Mouse (Mus musculus): ENCODE data around the gene Akap2.

Gene Akap2

DNA sequence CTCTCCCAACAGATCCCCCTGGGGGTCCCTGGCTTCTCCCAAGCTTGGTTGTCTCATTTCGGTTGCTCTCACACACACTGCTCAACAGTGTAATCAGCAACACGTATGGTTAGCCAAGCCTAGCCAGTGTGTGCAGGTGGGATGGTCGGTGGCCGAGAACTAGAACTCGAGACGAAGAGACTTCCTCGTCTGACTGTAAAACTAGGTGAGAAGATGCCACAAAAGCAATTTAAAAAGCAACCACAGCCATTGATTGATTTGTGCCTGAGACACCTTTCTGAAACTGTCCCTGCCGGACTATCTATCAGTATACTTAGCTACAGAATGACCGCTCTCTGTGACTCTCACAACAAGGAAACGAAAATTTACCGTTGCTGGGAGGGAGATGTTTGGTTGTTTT lies 37.6 kb downstream of the Akap2 start:
- no peak for DNase-seq (ENCODE audit: low read depth in 2 of 2, low spot score in 2 of 2)

GRCm38 (mm10) chr4:57757997-57758396 lies 40.5 kb downstream of the Akap2 start:
- DNase-seq (ENCODE audit: low read depth in 2 of 2, low spot score in 2 of 2) = no peak

DNA sequence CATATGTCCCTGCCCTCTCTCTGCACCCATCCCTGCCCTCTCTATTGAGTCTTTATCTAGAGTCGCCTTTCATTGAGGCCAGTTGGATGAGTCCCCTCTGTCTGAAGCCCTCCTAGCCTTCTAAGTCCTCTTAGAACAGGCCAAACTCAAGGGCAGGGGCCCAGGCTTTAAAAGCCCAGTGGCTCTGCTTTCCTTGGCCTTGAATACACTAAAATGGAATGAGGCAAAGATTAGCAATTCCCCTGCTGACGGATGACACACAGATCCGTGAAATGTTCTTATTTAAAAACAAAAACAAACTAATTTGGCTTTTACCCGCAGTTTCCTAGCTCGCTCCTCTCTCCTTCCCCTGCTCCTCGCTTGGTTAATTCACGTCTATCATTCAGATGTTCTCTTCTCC lies 45.0 kb downstream of the Akap2 start:
- DNase-seq (ENCODE audit: low read depth in 2 of 2, low spot score in 2 of 2) = no peak

- no peak for DNase-seq (ENCODE audit: low read depth in 2 of 2, low spot score in 2 of 2)
These were observed 46.9 kb downstream of the Akap2 start for GRCm38 (mm10) chr4:57764392-57764791.

GRCm38 (mm10) chr4:57764926-57765325 lies 47.5 kb downstream of the Akap2 start:
- no peak for DNase-seq (ENCODE audit: low read depth in 2 of 2, low spot score in 2 of 2)

DNA sequence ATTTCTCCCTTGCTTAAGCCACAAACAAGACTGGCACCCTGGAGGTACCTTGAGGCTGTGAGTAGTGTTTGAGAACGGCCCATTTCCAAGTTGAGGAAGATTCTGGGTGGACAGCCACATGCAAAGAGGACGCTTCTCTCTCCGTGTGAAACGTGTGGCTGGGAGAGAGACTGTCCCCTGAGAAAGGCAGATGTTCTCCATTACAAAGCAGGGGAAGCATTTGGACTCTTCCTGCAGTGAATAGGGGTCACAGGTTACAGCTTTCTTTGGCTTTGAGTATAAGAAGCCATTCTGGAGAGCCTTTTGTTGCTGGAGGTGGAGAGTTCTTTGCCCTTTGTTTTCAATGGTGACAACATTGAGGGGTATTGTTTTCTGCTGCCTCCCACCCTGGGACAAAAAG lies 48.3 kb downstream of the Akap2 start:
- no peak for DNase-seq (ENCODE audit: low read depth in 2 of 2, low spot score in 2 of 2)

DNA sequence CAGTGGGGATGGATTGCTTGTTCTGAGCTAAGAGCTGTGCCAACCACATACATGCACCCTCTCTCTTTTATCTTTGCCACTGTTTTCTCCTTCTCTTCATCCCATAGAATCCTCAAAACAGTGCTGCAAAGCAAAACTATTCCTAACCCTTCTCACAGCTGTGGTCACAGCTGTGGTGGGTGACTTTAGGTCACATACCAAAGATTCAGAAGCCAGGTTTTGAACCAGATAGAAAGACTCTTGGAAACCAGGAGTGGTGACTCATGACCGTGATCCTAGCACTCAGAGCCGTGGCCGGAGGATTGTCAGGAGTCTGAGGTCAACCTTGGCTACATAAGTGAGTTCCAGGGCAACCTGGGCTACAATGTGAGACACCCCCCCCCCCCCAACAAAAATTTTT lies 51.5 kb downstream of the Akap2 start:
- no peak for DNase-seq (ENCODE audit: low read depth in 2 of 2, low spot score in 2 of 2)

- no peak for DNase-seq (ENCODE audit: low read depth in 2 of 2, low spot score in 2 of 2)
These were observed 52.8 kb downstream of the Akap2 start for GRCm38 (mm10) chr4:57770185-57770823.

- no peak for DNase-seq (ENCODE audit: low read depth in 2 of 2, low spot score in 2 of 2)
These were observed 54.2 kb downstream of the Akap2 start for GRCm38 (mm10) chr4:57771558-57772219.

DNA sequence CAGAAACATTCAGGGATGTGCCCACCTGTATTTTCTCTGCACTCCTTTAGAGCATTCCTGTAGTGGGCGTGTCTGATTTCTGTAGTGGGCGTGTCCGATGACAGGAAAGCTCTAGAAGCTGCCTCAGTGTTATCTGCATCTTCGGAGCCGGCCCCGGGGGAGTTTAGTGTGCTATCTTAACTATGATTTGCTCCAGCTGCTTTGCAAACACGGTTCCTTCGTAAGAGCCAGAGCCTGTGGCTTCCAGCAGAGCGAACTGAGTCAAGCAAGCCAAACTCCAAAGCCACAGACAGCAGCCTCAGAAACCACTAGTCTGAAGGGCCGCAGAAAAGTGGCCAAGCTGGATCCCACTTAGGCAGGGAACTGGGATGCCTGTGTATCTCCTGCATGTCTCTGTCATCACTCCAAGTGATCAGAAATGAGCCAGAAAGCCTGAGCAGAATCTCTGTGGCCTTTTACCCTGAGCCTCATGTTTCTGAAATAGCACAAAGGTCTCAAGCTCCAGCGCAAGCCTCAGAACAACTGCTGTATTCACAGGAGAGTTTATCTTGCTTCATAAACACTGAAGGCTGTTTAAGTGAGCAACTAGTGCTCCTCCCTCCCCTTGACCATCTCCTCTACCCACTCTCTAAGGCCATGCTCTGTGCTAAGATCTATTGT lies 55.5 kb downstream of the Akap2 start:
- DNase-seq (ENCODE audit: low read depth in 2 of 2, low spot score in 2 of 2) = no peak

DNA sequence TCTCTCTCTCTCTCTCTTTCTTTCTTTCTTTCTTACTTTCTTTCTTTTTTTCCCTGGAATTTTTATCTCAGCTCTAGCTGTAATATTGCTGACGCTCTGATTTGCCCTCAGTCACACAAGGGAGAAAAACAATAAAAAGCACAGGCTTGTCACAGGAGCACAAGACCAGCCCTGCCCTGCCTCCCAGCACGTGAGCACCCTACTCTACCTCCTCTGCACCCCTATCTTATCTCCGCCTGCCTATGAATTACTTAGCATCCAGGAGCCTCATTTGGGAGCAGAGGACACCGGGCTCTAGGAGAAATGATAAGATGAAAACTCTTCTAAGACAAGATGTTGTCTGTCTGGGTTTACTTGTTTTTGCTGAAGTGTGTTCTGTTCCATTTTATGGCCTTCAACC lies 57.1 kb downstream of the Akap2 start:
- no peak for DNase-seq (ENCODE audit: low read depth in 2 of 2, low spot score in 2 of 2)

- no peak for DNase-seq (ENCODE audit: low read depth in 2 of 2, low spot score in 2 of 2)
These were observed 58.1 kb downstream of the Akap2 start for GRCm38 (mm10) chr4:57775582-57775981.

GRCm38 (mm10) chr4:57780403-57780802 lies 62.9 kb downstream of the Akap2 start:
- no peak for DNase-seq (ENCODE audit: low read depth in 2 of 2, low spot score in 2 of 2)

DNA sequence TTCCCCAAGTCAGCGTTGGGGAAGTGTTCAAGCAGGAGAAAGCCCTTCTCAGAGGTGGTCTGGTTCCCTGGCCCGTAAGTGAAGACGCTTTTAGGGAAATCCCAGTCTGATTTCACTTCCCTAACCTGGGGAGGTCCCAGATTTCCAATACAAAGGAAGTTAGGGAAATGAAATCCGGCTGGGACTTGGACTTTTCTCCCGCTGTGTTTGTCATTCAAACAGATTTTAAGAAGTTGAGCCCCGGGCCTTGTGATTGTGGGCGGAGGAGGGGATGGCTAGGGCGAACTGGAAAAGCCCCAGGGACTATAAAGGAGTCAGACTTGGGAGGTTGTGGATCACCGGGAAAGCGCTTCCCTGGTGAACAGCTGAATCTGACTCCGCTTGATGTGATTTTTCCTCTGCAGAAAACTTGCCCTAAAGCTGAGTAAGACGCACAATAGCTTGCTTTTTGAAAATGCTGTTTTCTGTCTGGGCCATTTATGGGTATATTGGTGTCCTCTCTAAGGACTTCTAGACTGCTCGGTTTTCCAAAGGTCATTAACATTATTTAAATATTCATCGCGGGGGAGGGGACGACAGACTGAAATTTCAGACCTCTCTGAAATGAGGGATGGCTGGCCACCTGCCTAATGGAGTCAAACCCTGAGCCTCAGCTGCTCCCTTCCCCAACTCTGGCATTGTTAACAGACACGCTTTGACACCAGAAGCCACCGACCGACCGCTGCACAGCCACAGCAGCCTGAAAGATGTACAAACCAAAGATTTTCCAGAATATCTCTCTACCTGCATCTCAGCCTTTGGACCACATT lies 63.6 kb downstream of the Akap2 start:
- DNase-seq (ENCODE audit: low read depth in 2 of 2, low spot score in 2 of 2) = no peak

DNA sequence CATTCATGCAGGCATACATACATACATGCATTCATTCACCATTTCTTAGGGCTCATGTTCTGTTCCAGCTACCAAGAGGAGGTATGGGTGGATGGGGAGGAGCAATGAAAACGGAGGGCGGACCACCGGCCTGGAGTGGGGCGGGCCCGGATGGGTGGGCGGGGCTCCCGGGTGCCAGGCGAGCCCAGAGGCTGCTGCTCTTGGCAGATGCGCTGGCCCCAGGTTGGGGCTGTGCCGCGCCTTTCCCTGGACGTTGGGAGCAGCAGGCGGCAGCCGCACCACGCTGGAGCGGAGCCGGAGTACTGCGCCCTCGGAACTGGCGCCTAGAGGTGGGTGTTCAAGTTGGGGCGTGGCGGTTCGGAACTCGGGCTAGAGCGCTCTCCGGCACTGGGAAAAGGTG lies 64.5 kb downstream of the Akap2 start:
- peak; percentile 58 to 70 for DNase-seq (ENCODE audit: low read depth in 2 of 2, low spot score in 2 of 2)

DNA sequence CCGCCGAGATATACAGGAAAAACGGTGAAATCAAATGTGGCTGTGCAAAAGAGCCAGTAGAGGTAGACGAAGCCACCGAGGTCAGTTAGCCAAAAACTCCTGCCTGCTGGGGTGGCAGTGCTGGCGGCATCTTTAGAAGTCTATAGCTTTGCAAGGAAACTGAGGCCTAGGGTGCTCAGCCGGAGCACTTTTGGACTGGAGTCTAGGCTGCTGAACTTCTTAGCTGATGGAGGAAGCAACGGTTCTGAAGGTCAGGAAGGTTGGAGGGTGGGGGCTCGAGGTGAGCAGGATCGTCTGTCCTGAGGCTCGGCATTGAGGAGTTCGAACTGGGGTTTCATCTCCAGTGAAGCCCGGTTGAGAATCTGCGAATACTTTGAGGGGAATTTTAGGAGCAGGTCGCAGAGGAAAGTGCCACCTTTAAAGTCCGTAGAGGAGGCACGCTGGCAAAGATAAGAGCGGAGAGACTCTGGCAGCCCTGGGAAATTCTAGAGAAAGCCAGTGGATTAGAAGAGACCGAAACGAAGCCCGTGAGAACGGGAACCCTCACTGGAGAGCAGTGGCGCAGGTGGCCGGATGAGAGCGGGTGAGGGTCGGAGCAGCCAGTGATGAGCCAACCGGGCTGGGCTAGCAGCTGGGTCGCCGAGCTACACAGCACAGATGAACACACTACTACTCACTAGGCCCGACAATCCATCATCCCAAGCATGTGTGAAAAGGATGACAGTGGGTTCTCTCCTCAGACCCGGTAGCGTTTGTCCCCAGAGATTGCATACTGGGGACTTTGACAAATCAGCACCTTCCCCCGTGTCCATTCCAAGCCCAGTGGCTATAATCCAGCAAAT lies 65.3 kb downstream of the Akap2 start:
- peak; percentile 7 to 32 for DNase-seq (ENCODE audit: low read depth in 2 of 2, low spot score in 2 of 2)

- DNase-seq (ENCODE audit: low read depth in 2 of 2, low spot score in 2 of 2) = no peak
These were observed 65.9 kb downstream of the Akap2 start for GRCm38 (mm10) chr4:57783391-57783770.

DNA sequence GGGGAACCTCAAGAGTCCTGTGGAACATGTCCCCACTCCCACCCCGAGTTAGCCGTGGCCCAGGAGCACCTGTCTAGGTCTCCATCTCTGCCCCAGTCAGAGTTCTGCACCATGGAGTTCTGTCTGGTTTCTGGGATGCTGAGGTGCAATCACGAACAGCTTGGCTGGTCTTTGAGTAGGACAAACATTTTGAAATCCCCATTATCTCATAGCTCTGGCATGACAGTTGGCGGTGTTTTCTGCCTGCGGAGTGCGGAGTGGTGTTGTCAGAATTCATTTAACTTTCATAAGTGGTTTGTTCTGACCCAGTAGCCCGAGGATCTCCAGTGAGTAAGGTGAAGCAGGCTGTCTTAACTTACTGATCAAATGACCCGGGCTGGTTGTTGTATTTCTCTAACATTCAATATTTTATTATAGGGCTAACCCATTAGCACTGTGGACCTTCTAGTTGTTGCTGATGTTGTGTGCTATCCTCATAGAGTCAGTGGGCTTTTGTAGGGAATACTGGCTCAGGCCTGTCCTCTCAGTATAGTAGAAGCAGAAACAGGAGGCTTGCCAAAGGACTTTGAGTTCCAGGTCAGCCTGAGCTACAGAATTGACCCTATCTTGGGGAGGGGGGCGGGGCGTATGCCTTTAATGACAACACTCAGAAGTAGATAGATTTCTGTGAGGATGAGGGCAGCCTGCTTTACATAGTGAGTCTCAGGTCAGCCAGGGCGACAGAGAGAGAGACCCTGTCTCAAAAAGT lies 66.6 kb downstream of the Akap2 start:
- no peak for DNase-seq (ENCODE audit: low read depth in 2 of 2, low spot score in 2 of 2)

- DNase-seq (ENCODE audit: low read depth in 2 of 2, low spot score in 2 of 2) = peak; percentile 27 to 50
These were observed 71.3 kb downstream of the Akap2 start for GRCm38 (mm10) chr4:57788709-57789108.

DNA sequence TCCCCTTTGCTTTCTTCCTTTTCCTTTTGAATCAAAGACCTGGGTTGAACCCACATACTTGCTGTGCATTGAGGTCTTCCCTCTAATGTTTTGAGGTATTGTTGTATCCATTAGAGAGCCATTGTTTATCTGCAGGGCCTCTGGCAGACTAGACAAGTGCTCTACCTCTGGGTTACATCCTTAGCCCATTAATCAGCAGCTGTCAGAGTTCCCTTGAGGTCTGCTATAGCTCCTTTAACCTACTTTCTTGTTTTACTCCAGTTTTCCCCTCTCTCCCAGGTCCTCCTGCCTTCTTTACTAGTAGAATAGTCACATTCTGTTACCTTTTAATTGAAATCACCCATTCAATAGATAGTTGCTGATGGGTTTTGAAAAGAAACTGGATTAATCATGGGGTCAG lies 71.7 kb downstream of the Akap2 start:
- no peak for DNase-seq (ENCODE audit: low read depth in 2 of 2, low spot score in 2 of 2)

Data from CD8-positive naive resting alpha-beta T cell, adult 2 months (primary cell).